In genomic region chr17:40789877-40790276, GRCm38 (mm10) we compare ENCODE assay signal across 37 mouse cellular contexts. TPM values are rescaled to one million over a fixed set of nuclear protein-coding genes. Genes with fewer than 3 reads are reported as not detected.
DNase-seq lines count a peak whose midpoint lies in the region; ATAC-seq and TF ChIP-seq lines count a peak whose summit lies in the region.
"Had no signal": no experiment of that assay in that cellular context is flagged by ENCODE, and none has a peak within 500 bp of the region (broad histone marks: within the 10 kb centered on the region; RNA-seq: fewer than 3 reads in every experiment).

No protein-coding gene starts in this region.

- TF ChIP-seq CTCF in MEL (IDR thresholded peaks at IDR 0.05 in 2 of 3, conservative IDR thresholded peaks at IDR 0.05 in 1 of 3; ENCODE audit: control insufficient read depth in 1 of 3, insufficient read depth in 1 of 3, low read depth in 2 of 3, low read length in 3 of 3, poor library complexity in 1 of 3, severe bottlenecking in 1 of 3), result no peak

- peaks cover 0 to 24% of the 10 kb centered on the region in 2 experiments; a peak in 2 of 4 replicates for H3K36me3 ChIP-seq in MEL (ENCODE audit: control insufficient read depth in 1 of 2, insufficient read depth in 2 of 2, low read length in 2 of 2)
- H3K36me3 ChIP-seq: liver, embryonic 13.5 days; neural tube, embryonic 12.5 days had no signal

- H3K27me3 ChIP-seq in MEL (ENCODE audit: control insufficient read depth in 1 of 2, insufficient read depth in 2 of 2, low read length in 2 of 2), result no peaks in the 10 kb centered on the region; a peak in 1 of 4 replicates
- H3K27me3 ChIP-seq: liver, embryonic 13.5 days; neural tube, embryonic 12.5 days had no signal

- no peak overlapping the region for H3K4me3 ChIP-seq in MEL (ENCODE audit: control insufficient read depth in 1 of 2, insufficient read depth in 1 of 2, low read depth in 2 of 2, low read length in 2 of 2)
- H3K4me3 ChIP-seq: left cerebral cortex, adult 2 months; liver, embryonic 13.5 days; neural tube, embryonic 12.5 days had no signal

- TF ChIP-seq EP300 in MEL (IDR thresholded peaks at IDR 0.05; ENCODE audit: low read depth in 1 of 2, low read length in 2 of 2), result peak; percentile 40 to 65

- intact Hi-C loops in gastrocnemius, postnatal 14 days (cut with DNase I; ENCODE audit: low total_unique reads), result no loop called here
- intact Hi-C loops in left cerebral cortex, postnatal 14 days (cut with DNase I), result no loop called here

- peak; percentile 4 for DNase-seq in CD4-positive helper T cell, adult 2 months (ENCODE audit: low read depth, low spot score)
- peak; percentile 77 for DNase-seq in MEL (ENCODE audit: low read depth, low spot score)
- no peak for DNase-seq in gastrocnemius, postnatal 14 days
- no peak for DNase-seq in left cerebral cortex, postnatal 14 days (ENCODE audit: low spot score in 2 of 2)
- no peak for DNase-seq in adrenal gland, adult (ENCODE audit: inconsistent age in 2 of 2, low spot score in 1 of 2)
- DNase-seq: adrenal gland, postnatal 25 days; cerebellum, adult 18-20 months; heart, postnatal 14 days; kidney, adult 11 months; kidney, postnatal 25 days; left cerebral cortex, postnatal 4 days; liver, embryonic 13.5 days; lung, embryonic 14.5 days; lung, postnatal 14 days; right cerebral cortex, adult 18-20 months; spleen, adult 18-20 months; thymus, postnatal 25 days had no signal

- H3K9me3 ChIP-seq in MEL (replicated peaks; ENCODE audit: insufficient read depth, low read length), result no peaks in the 10 kb centered on the region
- H3K9me3 ChIP-seq: liver, embryonic 13.5 days; neural tube, embryonic 12.5 days had no signal

- ATAC-seq in granulocyte monocyte progenitor cell, adult 5-6 weeks (replicated peaks; ENCODE audit: poor library complexity, severe bottlenecking), result peak; percentile 99
- peak; percentile 93 for ATAC-seq in megakaryocyte progenitor cell, adult 5-6 weeks (replicated peaks; ENCODE audit: poor library complexity)
- ATAC-seq: forebrain, embryonic 14.5 days; hindbrain, postnatal 0 days; midbrain, embryonic 16.5 days; Patski had no signal

- no peak for TF ChIP-seq RAD21 in MEL (IDR thresholded peaks at IDR 0.05; ENCODE audit: low read depth, low read length)

- no peaks in the 10 kb centered on the region for H3K79me2 ChIP-seq in MEL (ENCODE audit: control insufficient read depth, insufficient read depth, low read length, poor library complexity)

- TF ChIP-seq POLR2A in MEL (IDR thresholded peaks at IDR 0.05; ENCODE audit: control insufficient read depth in 1 of 2, insufficient read depth in 1 of 2, low read depth in 1 of 2, low read length in 2 of 2, poor library complexity in 1 of 2), result no peak

- no peak overlapping the region for H3K9ac ChIP-seq in MEL (ENCODE audit: control insufficient read depth, low read depth, low read length, poor library complexity, severe bottlenecking)
- H3K9ac ChIP-seq: liver, embryonic 13.5 days; lung, embryonic 14.5 days; neural tube, embryonic 12.5 days had no signal

- peaks cover 4 to 6% of the 10 kb centered on the region in 2 experiments; a peak in 3 of 4 replicates for H3K4me1 ChIP-seq in MEL (ENCODE audit: control insufficient read depth in 1 of 2, insufficient read depth in 2 of 2, low read length in 2 of 2)
- H3K4me1 ChIP-seq: neural tube, embryonic 12.5 days had no signal

- H3K27ac ChIP-seq in MEL (ENCODE audit: control insufficient read depth, low read depth, low read length), result no peak overlapping the region; the same call in 1 of the 2 replicates
- H3K27ac ChIP-seq: hindbrain, postnatal 0 days; left cerebral cortex, adult 2 months; liver, embryonic 13.5 days; neural tube, embryonic 12.5 days had no signal

TF ChIP-seq in MEL, 35 proteins besides CTCF, POLR2A, EP300 and RAD21:
- TF ChIP-seq TCF12 (IDR thresholded peaks at IDR 0.05; ENCODE audit: low read depth, low read length) (0 out of 2 replicates have a peak, but pooled peaks have one; percentile 8), GATA1 (IDR thresholded peaks at IDR 0.05; ENCODE audit: low read depth, low read length) (no peak), SIN3A (IDR thresholded peaks at IDR 0.05; ENCODE audit: low read length) (peak; percentile 68), ETS1 (IDR thresholded peaks at IDR 0.05; ENCODE audit: low read depth, low read length) (peak; percentile 80), NELFE (IDR thresholded peaks at IDR 0.05; ENCODE audit: low read depth, low read length) (no peak), RCOR1 (IDR thresholded peaks at IDR 0.05; ENCODE audit: low read depth, low read length) (peak; percentile 71; the same call in 1 of the 2 replicates)

RNA-seq across cellular contexts. Expression of gene Crisp2, which starts 16.9 kb away (rescaled TPM):
- 1.4 and 2.3 TPM in 2 replicates for total RNA-seq in MEL (2012; rRNA removed)
- polyA plus RNA-seq in MEL (2012; ENCODE audit: insufficient read depth in 1 of 2, insufficient read length in 2 of 2, low read depth in 1 of 2, low replicate concordance in 2 of 2, missing spikeins in 1 of 2), result 1 to 10 TPM in 1 of 2 experiments, not detected in 1; 1.2 TPM
- not detected in 2 replicates for total RNA-seq in granulocyte monocyte progenitor cell, adult 5-6 weeks (2014; fragmentation: Nextera tagmentation)
- total RNA-seq in granulocyte monocyte progenitor cell, adult 5-6 weeks (2017), result 0.88 TPM in 1 of 2 replicates, not detected in the other
- 0.54 TPM in 1 of 2 replicates, not detected in the other for total RNA-seq in megakaryocyte progenitor cell, adult 5-6 weeks (2015)
- 0.29 and 0.78 TPM in 2 replicates for total RNA-seq in megakaryocyte progenitor cell, adult 5-6 weeks (2017)
- not detected for total RNA-seq in gastrocnemius, postnatal 14 days (2021)
- not detected for total RNA-seq in left cerebral cortex, postnatal 14 days (2021)
- total RNA-seq: adrenal gland, adult 18-20 months; adrenal gland, postnatal 25 days; gastrocnemius, adult 18-20 months; gastrocnemius, postnatal 4 days; heart, postnatal 14 days; hindbrain, postnatal 0 days; layer of hippocampus, adult 18-20 months; layer of hippocampus, postnatal 10 days; left cerebral cortex, adult 2 months; left cerebral cortex, postnatal 4 days had no signal
- polyA plus RNA-seq: embryonic facial prominence, embryonic 11.5 days; forebrain, embryonic 14.5 days; frontal cortex, adult 2 months; heart, embryonic 14.5 days; hindbrain, embryonic 11.5 days; hindbrain, postnatal 0 days; kidney, embryonic 14.5 days; lung, embryonic 14.5 days; midbrain, embryonic 11.5 days; midbrain, embryonic 16.5 days; neural tube, embryonic 12.5 days; stomach, embryonic 16.5 days had no signal

RNA-seq across cellular contexts. Expression of gene Rhag, which starts 21.0 kb away (rescaled TPM):
- 17.8 and 24.4 TPM in 2 replicates for total RNA-seq in MEL (2012; rRNA removed)
- 10 to 100 TPM in 1 of 2 experiments, not detected in 1; 91.3 TPM for polyA plus RNA-seq in MEL (2012; ENCODE audit: insufficient read depth in 1 of 2, insufficient read length in 2 of 2, low read depth in 1 of 2, low replicate concordance in 2 of 2, missing spikeins in 1 of 2)
- total RNA-seq in granulocyte monocyte progenitor cell, adult 5-6 weeks (2014; fragmentation: Nextera tagmentation), result 0.19 TPM in 1 of 2 replicates, not detected in the other
- 0.17 TPM in 1 of 2 replicates, not detected in the other for total RNA-seq in granulocyte monocyte progenitor cell, adult 5-6 weeks (2017)
- total RNA-seq in megakaryocyte progenitor cell, adult 5-6 weeks (2015), result 16.4 and 24.2 TPM in 2 replicates
- 5.7 and 7.8 TPM in 2 replicates for total RNA-seq in megakaryocyte progenitor cell, adult 5-6 weeks (2017)
- total RNA-seq in gastrocnemius, postnatal 14 days (2021), result not detected
- total RNA-seq in left cerebral cortex, postnatal 14 days (2021), result not detected
- total RNA-seq: adrenal gland, adult 18-20 months; adrenal gland, postnatal 25 days; gastrocnemius, adult 18-20 months; hindbrain, postnatal 0 days; layer of hippocampus, adult 18-20 months; layer of hippocampus, postnatal 10 days; left cerebral cortex, adult 2 months; left cerebral cortex, postnatal 4 days had no signal
- polyA plus RNA-seq: forebrain, embryonic 14.5 days; frontal cortex, adult 2 months; hindbrain, postnatal 0 days; Patski had no signal

Comparison
In these comparisons a context has a peak if more than half of its experiments do, and no peak if none do; other contexts are left out.
1. DNase-seq: peak in CD4-positive helper T cell, adult 2 months (single experiment) and MEL (single experiment); none in gastrocnemius, postnatal 14 days (single experiment), left cerebral cortex, postnatal 14 days (0 of 2) and adrenal gland, adult (0 of 2).
2. RNA of gene Rhag, which starts 21.0 kb away (total RNA-seq): 5.7 to 24.2 TPM in megakaryocyte progenitor cell, adult 5-6 weeks and 17.8 to 24.4 TPM in MEL; 0.17 to 0.19 TPM in granulocyte monocyte progenitor cell, adult 5-6 weeks, not detected in gastrocnemius, postnatal 14 days and not detected in left cerebral cortex, postnatal 14 days; every median in the first group is over 4 times any median in the second.